Mouse (Mus musculus) c-Kit-positive CD71-negative TER-119-negative erythroid progenitor cells, embryonic 14.5 days (primary cell): ENCODE results near the gene Sav1.

Experiments
- DNase-seq: peaks from one replicate; pipeline ENCODE4 v3.0.0-alpha.2; 2013; ENCODE audit warnings: low read depth

Sav1 gene

GRCm38 (mm10) chr12:69986786-69987497, at the start of gene Sav1:
Sav1 (minus strand) TSS chr12:69987002.
- peak; percentile 41 for DNase-seq

- no peak for DNase-seq
Measured at GRCm38 (mm10) chr12:70026233-70026632, 39.4 kb upstream of the Sav1 start.

GRCm38 (mm10) chr12:70025431-70025830, 38.6 kb upstream of the Sav1 start:
- no peak for DNase-seq

- DNase-seq: no peak
Measured at GRCm38 (mm10) chr12:70023580-70023979, 36.8 kb upstream of the Sav1 start.

GRCm38 (mm10) chr12:70018153-70018552, 31.4 kb upstream of the Sav1 start:
- DNase-seq: no peak

GRCm38 (mm10) chr12:70015936-70016335, 29.1 kb upstream of the Sav1 start:
- DNase-seq: no peak

- DNase-seq: no peak
Measured at GRCm38 (mm10) chr12:70011681-70012080, 24.9 kb upstream of the Sav1 start.

GRCm38 (mm10) chr12:70010356-70010755, 23.6 kb upstream of the Sav1 start:
- DNase-seq: no peak

- DNase-seq: no peak
Measured at GRCm38 (mm10) chr12:70005103-70005502, 18.3 kb upstream of the Sav1 start.

GRCm38 (mm10) chr12:69998186-69998983, 11.6 kb upstream of the Sav1 start:
- DNase-seq: no peak

GRCm38 (mm10) chr12:69995382-69995781, 8.6 kb upstream of the Sav1 start:
- DNase-seq: no peak

GRCm38 (mm10) chr12:69986241-69986762, 500 bp downstream of the Sav1 start:
- DNase-seq: no peak

GRCm38 (mm10) chr12:69985546-69985945, 1.3 kb downstream of the Sav1 start:
- DNase-seq: no peak

GRCm38 (mm10) chr12:69982874-69983273, 3.9 kb downstream of the Sav1 start:
- DNase-seq: no peak

- no peak for DNase-seq
Measured at GRCm38 (mm10) chr12:69977376-69977998, 9.3 kb downstream of the Sav1 start.

- no peak for DNase-seq
Measured at GRCm38 (mm10) chr12:69976688-69977087, 10.1 kb downstream of the Sav1 start.

GRCm38 (mm10) chr12:69973666-69974065, 13.1 kb downstream of the Sav1 start:
- DNase-seq: no peak

- no peak for DNase-seq
Measured at GRCm38 (mm10) chr12:69968154-69968553, 18.6 kb downstream of the Sav1 start.

- DNase-seq: no peak
Measured at GRCm38 (mm10) chr12:69967112-69967511, 19.7 kb downstream of the Sav1 start.

- DNase-seq: no peak
Measured at GRCm38 (mm10) chr12:69966071-69966470, 20.7 kb downstream of the Sav1 start.

GRCm38 (mm10) chr12:69965644-69966043, 21.2 kb downstream of the Sav1 start:
- DNase-seq: no peak

GRCm38 (mm10) chr12:69963141-69963540, 23.7 kb downstream of the Sav1 start:
- DNase-seq: no peak

GRCm38 (mm10) chr12:69962468-69962867, 24.3 kb downstream of the Sav1 start:
- DNase-seq: peak; percentile 24
